Mouse (Mus musculus): ENCODE results near the gene Dcaf7. TPM values are rescaled to one million over a fixed set of nuclear protein-coding genes. Genes with fewer than 3 reads are reported as not detected.
"Not testable (repeated sequence)": the region's sequence is repeated elsewhere in the genome, so short reads cannot be mapped to it uniquely, and the experiment has no call there.

Gene Dcaf7
- polyA plus RNA-seq, 1 experiment from 2014 or later, result 104 TPM

DNA sequence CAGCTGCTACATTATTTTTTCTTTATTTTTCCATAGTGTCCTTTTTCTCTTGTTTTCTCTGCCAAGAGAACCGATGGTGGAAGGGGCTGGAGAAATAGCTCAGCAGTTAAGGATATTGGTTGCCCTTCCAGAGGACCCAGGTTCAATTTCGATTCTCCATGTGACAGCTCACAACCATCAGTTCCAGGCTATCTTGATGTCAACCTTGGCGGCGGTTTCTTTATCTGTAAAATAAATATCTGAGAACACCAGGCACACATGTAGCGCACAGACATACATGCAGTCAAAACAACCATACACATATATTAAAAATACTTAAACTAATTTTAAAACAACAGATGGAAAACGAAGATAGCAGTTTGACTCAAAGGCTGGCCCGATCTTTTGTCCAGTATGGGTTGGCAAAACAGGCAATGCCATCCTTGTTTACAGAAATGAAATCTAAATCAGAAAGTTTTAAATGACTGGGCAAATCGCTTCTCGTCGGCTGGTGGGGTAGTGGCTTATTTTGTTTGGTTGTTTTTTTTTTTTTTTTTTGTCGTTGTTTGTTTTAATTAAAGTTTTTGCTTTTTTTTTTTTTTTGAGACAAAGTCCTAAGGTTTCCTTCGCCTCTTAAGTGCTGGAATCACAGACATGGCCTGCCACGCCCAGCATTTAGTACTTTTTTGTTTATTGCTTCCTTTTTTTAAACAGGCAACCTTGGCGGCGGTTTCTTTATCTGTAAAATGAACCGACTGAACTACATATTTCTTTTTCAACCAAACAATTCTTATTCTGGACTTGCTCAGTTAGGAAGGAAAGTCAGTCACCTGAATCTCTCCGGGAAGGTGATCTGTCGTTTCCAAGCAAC, 28.6 kb downstream of the Dcaf7 start:
- H3K9me3 ChIP-seq (ENCODE audit: control insufficient read depth, low read length), result no peaks in the 10 kb centered on the region
- DNase-seq (ENCODE audit: low spot score) (no peak), ATAC-seq (replicated peaks; ENCODE audit: low FRiP score) (no peak)
- no peaks in the 10 kb centered on the region for H3K4me1 ChIP-seq (replicated peaks; ENCODE audit: control insufficient read depth, insufficient read depth, low read length)
- WGBS, result 48% methylated on average over 18 of the region's 18 CpGs
- peak overlapping the region; percentile 77 for H3K4me2 ChIP-seq (ENCODE audit: low read depth, low read length, severe bottlenecking)
- no peak overlapping the region for H3K27ac ChIP-seq (ENCODE audit: low read depth, low read length)
- no peaks in the 10 kb centered on the region for H3K27me3 ChIP-seq (ENCODE audit: control insufficient read depth, insufficient read depth, low read length)
- H3K36me3 ChIP-seq (ENCODE audit: control insufficient read depth, insufficient read depth, low read length), result no peaks in the 10 kb centered on the region
- H3K9ac ChIP-seq (ENCODE audit: low read length), result peak overlapping the region; percentile 87; the same call in 1 of the 2 replicates
- H3K4me3 ChIP-seq (ENCODE audit: low read depth, low read length), result peak overlapping the region; percentile 82

DNA sequence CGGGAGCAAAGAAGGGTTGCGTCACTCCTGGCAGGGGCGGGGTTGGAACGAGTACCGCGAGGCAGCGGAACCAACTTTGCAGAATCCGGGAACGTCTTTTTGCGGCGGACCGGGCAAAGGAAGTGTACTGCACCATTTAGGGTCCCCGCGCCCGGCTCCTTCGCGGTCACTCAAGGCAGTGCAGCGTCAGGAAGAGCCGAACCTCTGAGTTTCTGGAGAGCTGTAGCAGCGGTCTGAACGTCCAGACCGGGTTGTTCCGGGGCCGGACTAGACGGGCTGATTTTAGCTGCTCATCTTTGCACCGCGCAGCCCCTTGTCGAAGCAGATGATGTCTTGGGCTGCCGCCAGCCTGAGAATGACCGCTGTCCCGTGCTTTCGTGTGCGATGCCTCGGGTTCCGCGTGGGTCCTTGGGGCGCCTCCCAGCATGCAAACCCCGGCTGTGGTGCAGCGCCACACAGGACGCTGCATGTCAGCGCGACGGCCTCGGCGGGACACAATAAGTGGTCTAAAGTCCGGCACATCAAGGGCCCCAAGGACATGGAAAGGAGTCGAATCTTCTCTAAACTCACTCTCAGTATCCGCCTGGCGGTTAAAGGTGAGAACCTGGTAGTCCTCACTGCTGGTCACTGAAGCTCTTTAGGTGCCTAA, 29.4 kb downstream of the Dcaf7 start, which contains the start of gene Taco1:
Gene Taco1, plus strand, starts transcription at position 139 of the 649 bp plus-strand sequence.
- H3K27me3 ChIP-seq (ENCODE audit: control insufficient read depth, insufficient read depth, low read length), result no peaks in the 10 kb centered on the region
- H3K9me3 ChIP-seq (ENCODE audit: control insufficient read depth, low read length), result no peaks in the 10 kb centered on the region
- no peaks in the 10 kb centered on the region for H3K4me1 ChIP-seq (replicated peaks; ENCODE audit: control insufficient read depth, insufficient read depth, low read length)
- under 1% methylated on average over 49 of the region's 49 CpGs for WGBS
- peak within 1 kb of the TSS; percentile 82 for H3K4me3 ChIP-seq (ENCODE audit: low read depth, low read length)
- H3K27ac ChIP-seq (ENCODE audit: low read depth, low read length), result peak within 1 kb of the TSS; percentile 58
- peak within 1 kb of the TSS; percentile 77 for H3K4me2 ChIP-seq (ENCODE audit: low read depth, low read length, severe bottlenecking)
- ATAC-seq (replicated peaks; ENCODE audit: low FRiP score), result peak; percentile 96
- H3K9ac ChIP-seq (ENCODE audit: low read length), result peak within 1 kb of the TSS; percentile 87
- H3K36me3 ChIP-seq (ENCODE audit: control insufficient read depth, insufficient read depth, low read length), result no peaks in the 10 kb centered on the region
- peak; percentile 96 for DNase-seq (ENCODE audit: low spot score)

DNA sequence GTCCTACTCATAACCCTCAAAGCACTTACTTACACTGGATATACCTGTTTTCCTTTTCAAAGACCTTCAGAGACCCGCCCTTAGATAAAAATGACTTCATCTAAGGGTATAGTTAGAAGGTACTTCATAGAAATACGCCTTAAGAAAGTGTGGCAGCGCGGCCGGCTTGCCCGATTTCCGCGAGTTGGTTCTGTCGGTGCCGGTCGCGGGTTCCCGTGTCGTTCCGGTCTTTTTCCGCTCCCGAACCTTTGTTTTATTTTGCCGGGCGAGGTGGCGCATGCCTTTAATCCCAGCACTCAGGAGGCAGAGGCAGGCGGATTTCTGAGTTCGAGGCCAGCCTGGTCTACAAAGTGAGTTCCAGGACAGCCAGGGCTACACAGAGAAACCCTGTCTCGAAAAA, 29.9 kb downstream of the Dcaf7 start:
- H3K9me3 ChIP-seq (ENCODE audit: control insufficient read depth, low read length); H3K27ac ChIP-seq (ENCODE audit: low read depth, low read length); H3K27me3 ChIP-seq (ENCODE audit: control insufficient read depth, insufficient read depth, low read length); H3K4me1 ChIP-seq (replicated peaks; ENCODE audit: control insufficient read depth, insufficient read depth, low read length); H3K36me3 ChIP-seq (ENCODE audit: control insufficient read depth, insufficient read depth, low read length); ATAC-seq (replicated peaks; ENCODE audit: low FRiP score): not testable (repeated sequence)
- H3K4me2 ChIP-seq (ENCODE audit: low read depth, low read length, severe bottlenecking), result peak overlapping the region; percentile 77
- peak; percentile 87 for DNase-seq (ENCODE audit: low spot score)
- peak overlapping the region; percentile 82 for H3K4me3 ChIP-seq (ENCODE audit: low read depth, low read length)
- 17% methylated on average over 23 of the region's 23 CpGs for WGBS
- peak overlapping the region; percentile 87 for H3K9ac ChIP-seq (ENCODE audit: low read length)

DNA sequence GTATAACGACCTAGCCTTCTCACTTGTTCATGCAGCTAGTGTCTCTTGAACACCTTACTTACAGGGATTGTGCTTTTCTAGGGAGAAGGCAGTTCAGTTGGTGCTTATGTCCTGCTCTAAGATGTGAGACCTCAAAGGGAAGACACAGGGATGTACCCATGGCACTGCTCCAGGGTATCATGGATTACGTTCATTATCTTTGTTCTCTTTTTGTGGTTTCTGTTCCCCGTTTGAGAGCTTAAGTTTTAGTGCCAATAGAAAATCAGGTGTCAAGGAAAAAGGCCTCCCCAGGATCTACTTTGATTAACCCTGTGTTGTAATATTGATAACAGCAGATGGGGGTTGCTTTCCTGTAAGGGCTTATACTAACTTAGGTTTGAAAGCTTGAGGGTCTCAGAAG, 37.1 kb downstream of the Dcaf7 start:
- H3K27me3 ChIP-seq (ENCODE audit: control insufficient read depth, insufficient read depth, low read length), result no peaks in the 10 kb centered on the region
- H3K27ac ChIP-seq (ENCODE audit: low read depth, low read length), result no peak overlapping the region
- H3K4me1 ChIP-seq (replicated peaks; ENCODE audit: control insufficient read depth, insufficient read depth, low read length), result no peaks in the 10 kb centered on the region
- no peak overlapping the region for H3K4me2 ChIP-seq (ENCODE audit: low read depth, low read length, severe bottlenecking)
- 81% methylated on average over 3 of the region's 3 CpGs for WGBS
- ATAC-seq (replicated peaks; ENCODE audit: low FRiP score) (no peak), DNase-seq (ENCODE audit: low spot score) (no peak)
- H3K9ac ChIP-seq (ENCODE audit: low read length), result no peak overlapping the region
- no peaks in the 10 kb centered on the region for H3K9me3 ChIP-seq (ENCODE audit: control insufficient read depth, low read length)
- H3K4me3 ChIP-seq (ENCODE audit: low read depth, low read length), result no peak overlapping the region
- no peaks in the 10 kb centered on the region for H3K36me3 ChIP-seq (ENCODE audit: control insufficient read depth, insufficient read depth, low read length)

DNA sequence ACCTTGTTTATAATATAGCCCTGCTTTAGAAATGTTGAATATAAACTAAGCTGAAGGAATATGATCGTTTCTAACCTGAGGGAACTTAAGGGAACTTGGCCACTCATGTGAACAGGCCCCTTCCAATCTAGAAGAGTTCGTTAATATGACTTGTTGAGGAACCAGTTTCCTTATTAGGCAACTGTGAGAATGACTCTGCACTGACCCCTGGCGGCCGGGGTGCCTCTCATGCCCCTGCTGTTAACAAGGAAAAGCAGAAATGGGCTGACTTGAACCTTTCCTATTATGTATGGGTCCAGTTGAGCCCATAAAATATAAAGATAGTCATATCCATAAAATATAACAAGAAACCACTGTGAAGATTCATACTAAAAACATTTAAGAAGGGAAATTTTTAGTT, 39.6 kb downstream of the Dcaf7 start:
- DNase-seq (ENCODE audit: low spot score), result peak; percentile 89
- ATAC-seq (replicated peaks; ENCODE audit: low FRiP score), result no peak
- no peak overlapping the region for H3K27ac ChIP-seq (ENCODE audit: low read depth, low read length)
- no peaks in the 10 kb centered on the region for H3K9me3 ChIP-seq (ENCODE audit: control insufficient read depth, low read length)
- H3K36me3 ChIP-seq (ENCODE audit: control insufficient read depth, insufficient read depth, low read length), result no peaks in the 10 kb centered on the region
- no peak overlapping the region for H3K4me2 ChIP-seq (ENCODE audit: low read depth, low read length, severe bottlenecking)
- H3K4me3 ChIP-seq (ENCODE audit: low read depth, low read length), result no peak overlapping the region
- WGBS, result 6% methylated on average over 4 of the region's 4 CpGs
- H3K4me1 ChIP-seq (replicated peaks; ENCODE audit: control insufficient read depth, insufficient read depth, low read length), result no peaks in the 10 kb centered on the region
- H3K27me3 ChIP-seq (ENCODE audit: control insufficient read depth, insufficient read depth, low read length), result no peaks in the 10 kb centered on the region
- H3K9ac ChIP-seq (ENCODE audit: low read length), result no peak overlapping the region

DNA sequence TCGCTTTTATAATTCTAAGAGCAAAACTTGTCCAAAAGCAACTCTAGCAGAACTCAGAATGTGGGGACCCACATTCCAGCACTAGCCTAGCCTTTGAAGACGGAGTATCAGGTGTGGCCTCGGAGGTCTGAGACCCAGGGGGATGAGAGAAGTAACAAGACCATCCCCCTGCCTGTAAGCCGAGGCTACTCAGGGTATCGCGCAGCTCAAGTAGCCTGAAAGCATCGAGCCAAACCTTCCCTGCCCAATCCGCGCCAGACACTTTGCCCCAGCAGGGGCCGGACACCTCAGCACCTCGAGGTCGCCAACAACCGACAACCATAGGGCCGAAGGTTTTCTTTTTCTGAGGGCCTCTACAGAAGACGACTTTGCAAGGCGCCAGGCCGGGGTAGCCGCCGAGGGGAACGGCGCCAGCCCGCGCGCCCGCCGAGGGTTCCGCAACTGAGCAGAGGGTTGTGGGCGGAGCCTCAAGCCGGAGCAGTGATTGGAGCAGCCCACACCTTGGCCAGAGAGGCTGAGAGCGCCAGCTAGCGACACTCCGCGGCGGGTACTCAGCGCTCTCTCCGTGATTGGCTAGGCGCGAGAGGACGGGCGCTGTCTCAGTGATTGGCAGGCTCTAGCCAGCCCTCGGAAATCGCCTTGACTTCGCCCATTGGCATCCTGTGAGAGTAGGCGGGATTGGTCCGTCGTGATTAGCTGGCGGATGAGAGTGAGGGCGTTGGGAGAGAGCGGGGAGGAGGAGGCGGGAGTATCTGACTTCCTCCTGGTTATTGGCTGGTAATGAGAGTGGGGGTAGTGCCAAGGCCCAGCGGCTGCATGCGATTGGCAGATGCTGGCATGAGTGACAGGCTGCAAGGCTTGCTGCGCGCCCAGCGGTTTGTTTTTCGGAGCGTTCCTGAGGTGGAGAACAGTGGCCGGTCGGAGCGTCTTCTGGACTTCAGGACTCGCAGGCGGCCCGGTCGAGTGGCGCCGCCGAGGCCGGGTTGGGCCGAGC, 47.3 kb downstream of the Dcaf7 start, which contains the start of gene Map3k3:
Gene Map3k3, plus strand, starts transcription at position 906 of the 994 bp plus-strand sequence.
- DNase-seq (ENCODE audit: low spot score) (peak; percentile 99), ATAC-seq (replicated peaks; ENCODE audit: low FRiP score) (peak; percentile 99)
- Histone ChIP-seq H3K9ac (ENCODE audit: low read length) (peak within 1 kb of the TSS; percentile 91), H3K4me1 (replicated peaks; ENCODE audit: control insufficient read depth, insufficient read depth, low read length) (0 out of 2 replicates have a peak, but pooled peaks cover 2% of the 10 kb centered on the region), H3K27me3 (ENCODE audit: control insufficient read depth, insufficient read depth, low read length) (no peaks in the 10 kb centered on the region), H3K27ac (ENCODE audit: low read depth, low read length) (peak within 1 kb of the TSS; percentile 97), H3K9me3 (ENCODE audit: control insufficient read depth, low read length) (no peaks in the 10 kb centered on the region), H3K4me2 (ENCODE audit: low read depth, low read length, severe bottlenecking) (peak within 1 kb of the TSS; percentile 59), H3K4me3 (ENCODE audit: low read depth, low read length) (peak within 1 kb of the TSS; percentile 93), H3K36me3 (ENCODE audit: control insufficient read depth, insufficient read depth, low read length) (no peaks in the 10 kb centered on the region)
- WGBS, result under 1% methylated on average over 63 of the region's 69 CpGs

DNA sequence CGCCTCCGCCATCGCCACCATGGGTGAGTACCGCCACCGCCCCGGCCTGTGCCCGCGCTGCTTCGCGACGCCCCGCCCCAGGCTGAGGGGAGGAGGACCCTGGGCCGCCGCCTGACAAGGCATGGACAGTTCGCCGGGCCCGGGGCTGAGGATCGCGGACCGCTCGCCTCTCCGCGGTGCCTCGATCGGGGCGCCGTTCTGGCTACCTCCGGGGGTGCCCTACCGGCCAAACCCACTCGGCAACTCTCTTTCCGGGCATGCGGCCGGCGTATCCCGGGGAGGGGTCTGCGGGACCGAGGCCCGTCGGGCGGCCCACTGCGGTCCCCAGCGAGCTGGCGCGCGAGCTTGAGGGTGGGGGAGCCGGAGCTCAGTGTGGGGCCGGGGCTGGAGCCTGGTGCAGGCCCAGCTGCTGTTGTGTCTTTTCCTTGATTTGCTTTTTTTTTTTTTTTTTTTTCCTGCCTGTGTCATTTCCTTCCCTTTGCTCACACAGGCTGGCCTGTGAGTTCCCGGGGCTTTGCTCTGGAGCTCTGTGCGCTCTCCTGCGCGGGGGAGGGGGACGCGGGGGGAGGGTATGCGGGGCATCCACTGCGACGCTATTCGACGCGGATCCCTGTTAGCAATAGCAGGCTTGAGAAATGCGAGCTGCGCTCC, 48.4 kb downstream of the Dcaf7 start:
- Histone ChIP-seq H3K36me3 (ENCODE audit: control insufficient read depth, insufficient read depth, low read length) (no peaks in the 10 kb centered on the region), H3K4me1 (replicated peaks; ENCODE audit: control insufficient read depth, insufficient read depth, low read length) (0 out of 2 replicates have a peak, but pooled peaks cover 2% of the 10 kb centered on the region), H3K27me3 (ENCODE audit: control insufficient read depth, insufficient read depth, low read length) (no peaks in the 10 kb centered on the region), H3K9ac (ENCODE audit: low read length) (peak overlapping the region; percentile 91), H3K9me3 (ENCODE audit: control insufficient read depth, low read length) (no peaks in the 10 kb centered on the region), H3K4me2 (ENCODE audit: low read depth, low read length, severe bottlenecking) (peak overlapping the region; percentile 59), H3K4me3 (ENCODE audit: low read depth, low read length) (peak overlapping the region; percentile 93), H3K27ac (ENCODE audit: low read depth, low read length) (peak overlapping the region; percentile 97)
- DNase-seq (ENCODE audit: low spot score) (peak; percentile 89), ATAC-seq (replicated peaks; ENCODE audit: low FRiP score) (peak; percentile 63)
- WGBS, result under 1% methylated on average over 59 of the region's 61 CpGs
